Mouse (Mus musculus) liver, embryonic 11.5 days (tissue): ENCODE measurements at regions not wholly inside any gene's neighbourhood (a gene's known extent, or its start where the extent isn't known, plus 50 kb on each side); places are given as distances from the start of the nearest gene placed in this dataset.

Experiments used
- ATAC-seq: fragments of 200-750 bp; cut with Nextera tagmentation; replicated peaks from 2 replicates; pipeline ENCODE4 v1.8.0; 2017; ENCODE audit warnings: moderate number of reproducible peaks, mild to moderate bottlenecking, moderate TSS enrichment, moderate library complexity; ENCODE audit not compliant: low FRiP score
- DNase-seq: peaks from one replicate; pipeline ENCODE4 v3.0.0-alpha.2; 2017; ENCODE audit warnings: low spot score
- H3K27ac ChIP-seq: fragments of 300-500 bp; sonication (generic); 2 replicates; pipeline ENCODE4 v1.5.1; 2014; ENCODE audit warnings: mild to moderate bottlenecking, low read depth, low read length, control low read depth
- H3K27me3 ChIP-seq: fragments of 300-500 bp; sonication (generic); replicated peaks from 2 replicates; pipeline ENCODE4 v1.6.1; 2014; ENCODE audit warnings: low read length, mixed read lengths; ENCODE audit not compliant: control insufficient read depth, insufficient read depth
- H3K36me3 ChIP-seq: fragments of 300-500 bp; sonication (generic); 2 replicates; pipeline ENCODE4 v1.6.1; 2014; ENCODE audit warnings: mild to moderate bottlenecking, low read length, moderate library complexity, mixed read lengths; ENCODE audit not compliant: control insufficient read depth, insufficient read depth
- H3K4me1 ChIP-seq: fragments of 300-500 bp; sonication (generic); replicated peaks from 2 replicates; pipeline ENCODE4 v1.6.1; 2014; ENCODE audit warnings: low read length, mixed read lengths; ENCODE audit not compliant: control insufficient read depth, insufficient read depth
- H3K4me2 ChIP-seq: fragments of 300-500 bp; sonication (generic); 2 replicates; pipeline ENCODE4 v1.6.1; 2014; ENCODE audit warnings: mild to moderate bottlenecking, control low read depth, moderate library complexity
- H3K4me3 ChIP-seq: fragments of 300-500 bp; sonication (generic); 2 replicates; pipeline ENCODE4 v1.5.1; 2014; ENCODE audit warnings: low read depth, low read length, control low read depth
- H3K9ac ChIP-seq: fragments of 300-500 bp; sonication (generic); 2 replicates; pipeline ENCODE4 v1.6.1; 2014; ENCODE audit warnings: low read depth, low read length, control low read depth
- H3K9me3 ChIP-seq: fragments of 300-500 bp; sonication (generic); 2 replicates; pipeline ENCODE4 v1.6.1; 2016; ENCODE audit warnings: low read length, inconsistent platforms, mixed read lengths; ENCODE audit not compliant: control insufficient read depth
- WGBS: fragments of 180-500 bp; shearing (Covaris S2); extraction: QIAGEN DNeasy Blood & Tissue Kit; methylation state at CpG from one replicate; pipeline ENCODE4 v1.1.7; 2014; 5-methylcytosine and 5-hydroxymethylcytosine counted together

DNA sequence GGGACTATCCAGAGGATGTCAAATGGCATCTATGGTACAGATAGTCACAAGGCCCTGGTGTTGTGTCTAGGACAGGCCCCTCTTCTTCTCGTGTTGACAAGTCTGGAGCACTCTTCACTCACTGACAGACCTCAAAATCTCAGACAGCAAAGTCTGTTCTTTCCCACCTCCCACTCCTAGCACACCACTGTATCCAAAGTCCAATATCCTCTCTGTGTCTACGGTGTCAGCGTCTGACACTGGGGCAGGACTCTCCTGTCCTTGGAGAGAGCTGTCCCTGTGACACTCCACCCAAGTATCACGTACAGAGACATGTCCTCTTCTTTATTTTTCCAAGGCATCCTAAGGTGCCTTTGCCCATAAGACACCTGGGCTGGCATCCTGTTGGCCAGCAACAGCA lies 139.0 kb upstream of the Nsun2 start:
- Histone ChIP-seq H3K4me3 (no peak overlapping the region), H3K4me1 (no peaks in the 10 kb centered on the region), H3K9me3 (no peaks in the 10 kb centered on the region), H3K9ac (no peak overlapping the region), H3K36me3 (no peaks in the 10 kb centered on the region), H3K27ac (no peak overlapping the region), H3K4me2 (no peak overlapping the region), H3K27me3 (no peaks in the 10 kb centered on the region)
- 68% methylated on average over 4 of the region's 4 CpGs for WGBS
- DNase-seq = no peak
- ATAC-seq = peak; percentile 54

GRCm38 (mm10) chr13:69410359-69410758 lies 123.2 kb upstream of the Nsun2 start:
- no peaks in the 10 kb centered on the region for H3K36me3 ChIP-seq
- H3K9ac ChIP-seq = no peak overlapping the region
- no peak for ATAC-seq
- H3K4me1 ChIP-seq = no peaks in the 10 kb centered on the region
- H3K9me3 ChIP-seq = no peaks in the 10 kb centered on the region
- no peak overlapping the region for H3K4me2 ChIP-seq
- no peaks in the 10 kb centered on the region for H3K27me3 ChIP-seq
- 70% methylated on average over 1 of the region's 1 CpGs for WGBS
- no peak for DNase-seq
- no peak overlapping the region for H3K27ac ChIP-seq
- no peak overlapping the region for H3K4me3 ChIP-seq

DNA sequence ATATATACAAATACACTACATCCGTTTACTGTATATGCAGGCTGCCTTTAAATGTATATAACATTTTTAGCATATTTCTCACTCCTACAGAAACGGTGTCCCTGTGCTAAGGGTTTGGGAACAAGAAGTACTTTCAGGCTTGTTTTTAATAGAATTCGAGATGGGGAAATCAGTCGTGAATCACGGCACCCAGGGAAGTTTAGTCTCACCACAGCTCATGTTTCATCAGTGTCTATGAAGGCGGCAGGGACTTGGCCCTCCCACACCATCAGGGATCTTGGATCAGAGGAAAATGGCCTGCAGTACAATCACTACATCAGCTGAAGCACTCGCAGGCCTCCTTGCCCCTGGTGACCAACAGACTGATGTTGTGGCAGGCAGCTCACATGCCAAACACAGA lies 118.7 kb upstream of the Nsun2 start:
- H3K27ac ChIP-seq = no peak overlapping the region
- H3K36me3 ChIP-seq = no peaks in the 10 kb centered on the region
- no peaks in the 10 kb centered on the region for H3K4me1 ChIP-seq
- H3K9ac ChIP-seq = no peak overlapping the region
- no peak overlapping the region for H3K4me3 ChIP-seq
- ATAC-seq (no peak), DNase-seq (no peak)
- H3K4me2 ChIP-seq = no peak overlapping the region
- H3K27me3 ChIP-seq = no peaks in the 10 kb centered on the region
- no peaks in the 10 kb centered on the region for H3K9me3 ChIP-seq
- 76% methylated on average over 7 of the region's 7 CpGs for WGBS

GRCm38 (mm10) chr13:69416726-69417125 lies 116.8 kb upstream of the Nsun2 start:
- no peaks in the 10 kb centered on the region for H3K9me3 ChIP-seq
- DNase-seq (no peak), ATAC-seq (no peak)
- H3K4me2 ChIP-seq = no peak overlapping the region
- no peaks in the 10 kb centered on the region for H3K36me3 ChIP-seq
- no peak overlapping the region for H3K9ac ChIP-seq
- no peaks in the 10 kb centered on the region for H3K27me3 ChIP-seq
- no peak overlapping the region for H3K27ac ChIP-seq
- no peak overlapping the region for H3K4me3 ChIP-seq
- H3K4me1 ChIP-seq = no peaks in the 10 kb centered on the region
- WGBS = 73% methylated on average over 2 of the region's 2 CpGs

GRCm38 (mm10) chr13:69417855-69418478 lies 115.6 kb upstream of the Nsun2 start:
- no peak overlapping the region for H3K9ac ChIP-seq
- DNase-seq (no peak), ATAC-seq (no peak)
- no peak overlapping the region for H3K27ac ChIP-seq
- no peaks in the 10 kb centered on the region for H3K4me1 ChIP-seq
- H3K4me3 ChIP-seq = no peak overlapping the region
- 71% methylated on average over 14 of the region's 14 CpGs for WGBS
- H3K9me3 ChIP-seq = no peaks in the 10 kb centered on the region
- no peaks in the 10 kb centered on the region for H3K27me3 ChIP-seq
- no peaks in the 10 kb centered on the region for H3K36me3 ChIP-seq
- H3K4me2 ChIP-seq = no peak overlapping the region

- Histone ChIP-seq H3K27me3 (no peaks in the 10 kb centered on the region), H3K9ac (no peak overlapping the region), H3K4me2 (no peak overlapping the region), H3K27ac (no peak overlapping the region), H3K4me3 (no peak overlapping the region), H3K4me1 (no peaks in the 10 kb centered on the region), H3K36me3 (no peaks in the 10 kb centered on the region), H3K9me3 (no peaks in the 10 kb centered on the region)
- ATAC-seq (no peak), DNase-seq (no peak)
- WGBS = 81% methylated on average over 8 of the region's 8 CpGs
Observed at GRCm38 (mm10) chr13:69420166-69420565, 113.4 kb upstream of the Nsun2 start.

GRCm38 (mm10) chr13:69421966-69422365 lies 111.6 kb upstream of the Nsun2 start:
- DNase-seq (no peak), ATAC-seq (no peak)
- Histone ChIP-seq H3K9ac (no peak overlapping the region), H3K27me3 (no peaks in the 10 kb centered on the region), H3K4me2 (no peak overlapping the region), H3K4me1 (no peaks in the 10 kb centered on the region), H3K4me3 (no peak overlapping the region), H3K9me3 (no peaks in the 10 kb centered on the region), H3K27ac (no peak overlapping the region), H3K36me3 (no peaks in the 10 kb centered on the region)

- WGBS = 55% methylated on average over 6 of the region's 6 CpGs
- Histone ChIP-seq H3K9me3 (no peaks in the 10 kb centered on the region), H3K4me3 (no peak overlapping the region), H3K9ac (no peak overlapping the region), H3K4me2 (no peak overlapping the region), H3K4me1 (no peaks in the 10 kb centered on the region), H3K27me3 (no peaks in the 10 kb centered on the region), H3K27ac (no peak overlapping the region), H3K36me3 (no peaks in the 10 kb centered on the region)
- ATAC-seq (no peak), DNase-seq (no peak)
Observed at GRCm38 (mm10) chr13:69426117-69426516, 107.4 kb upstream of the Nsun2 start.

GRCm38 (mm10) chr13:69429596-69429995 lies 104.0 kb upstream of the Nsun2 start:
- H3K27me3 ChIP-seq = no peaks in the 10 kb centered on the region
- H3K4me1 ChIP-seq = no peaks in the 10 kb centered on the region
- no peak overlapping the region for H3K4me3 ChIP-seq
- 61% methylated on average over 5 of the region's 5 CpGs for WGBS
- H3K4me2 ChIP-seq = no peak overlapping the region
- H3K9me3 ChIP-seq = no peaks in the 10 kb centered on the region
- DNase-seq (no peak), ATAC-seq (no peak)
- no peaks in the 10 kb centered on the region for H3K36me3 ChIP-seq
- no peak overlapping the region for H3K27ac ChIP-seq
- no peak overlapping the region for H3K9ac ChIP-seq
